Mouse (Mus musculus) liver, embryonic 14.5 days (tissue): Measurements from ENCODE around the gene Atrip.

Experiments
- CTCF ChIP-seq: IDR thresholded peaks from 2 replicates; pipeline ENCODE4 v1.5.1; 2016; ENCODE audit warnings: antibody characterized with exemption, low read depth, control low read depth
- EP300 ChIP-seq: IDR thresholded peaks from 2 replicates; pipeline ENCODE4 v1.6.1; 2016; ENCODE audit warnings: antibody characterized with exemption, low read depth

DNA sequence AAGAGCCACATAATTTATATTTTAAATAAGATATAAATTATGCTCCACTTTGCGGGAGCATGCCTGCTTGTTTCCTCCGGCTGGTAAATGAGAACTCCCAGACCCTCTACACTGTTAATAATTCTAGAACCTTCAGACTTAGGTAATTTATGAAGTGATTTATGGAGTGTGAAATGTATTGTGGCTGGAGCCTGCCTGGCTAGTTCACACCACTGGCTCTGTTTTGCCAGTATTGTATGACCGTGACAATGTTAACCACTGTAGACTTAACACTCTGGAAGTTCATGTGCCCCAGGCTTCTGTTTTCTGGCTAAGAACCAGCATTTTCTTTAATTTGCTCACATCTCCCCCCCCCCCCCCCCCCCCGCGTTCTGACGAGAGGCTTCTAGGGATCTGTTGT is 33.4 kb upstream of the Atrip start:
- TF ChIP-seq CTCF (no peak), EP300 (no peak)
